Mouse (Mus musculus): ENCODE data around the gene Rnf111.

Gene Rnf111

GRCm38 (mm10) chr9:70391660-70392562 lies 111.6 kb downstream of the Rnf111 start:
- no peak for DNase-seq

GRCm38 (mm10) chr9:70391042-70391441 lies 112.5 kb downstream of the Rnf111 start:
- no peak for DNase-seq

- no peak for DNase-seq
Observed at GRCm38 (mm10) chr9:70389548-70389947, 114.0 kb downstream of the Rnf111 start.

GRCm38 (mm10) chr9:70387410-70388119 lies 116.0 kb downstream of the Rnf111 start:
- DNase-seq = no peak

GRCm38 (mm10) chr9:70384958-70385728 lies 118.4 kb downstream of the Rnf111 start:
- no peak for DNase-seq

- DNase-seq = no peak
Observed at GRCm38 (mm10) chr9:70384494-70384893, 119.0 kb downstream of the Rnf111 start.

GRCm38 (mm10) chr9:70383750-70384149 lies 119.8 kb downstream of the Rnf111 start:
- no peak for DNase-seq

GRCm38 (mm10) chr9:70382091-70382490 lies 121.4 kb downstream of the Rnf111 start:
- no peak for DNase-seq

GRCm38 (mm10) chr9:70379502-70380467 lies 123.7 kb downstream of the Rnf111 start:
- DNase-seq = no peak
